Mouse (Mus musculus): ENCODE data around the gene Abca1.

DNA sequence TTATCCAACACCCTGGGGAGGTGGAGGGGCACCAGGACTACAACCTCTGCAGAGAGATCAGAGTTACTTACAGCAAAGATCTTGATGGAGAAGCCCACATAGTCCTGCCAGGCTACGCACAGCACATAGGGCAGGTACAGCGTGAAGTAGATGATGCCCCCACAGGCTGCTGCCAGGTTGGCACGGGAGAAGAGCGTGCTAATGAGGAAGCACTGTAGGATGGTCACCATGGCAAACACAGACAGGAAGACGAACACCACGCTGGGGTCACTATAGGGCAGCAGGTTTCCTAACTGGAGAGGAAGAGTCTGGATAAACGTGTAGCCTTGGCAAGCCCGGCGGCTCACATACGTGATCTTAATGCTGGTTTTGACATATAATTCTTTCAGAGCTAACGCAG is 77.8 kb downstream of the Abca1 start:
- no peak for TF ChIP-seq CTCF (conservative IDR thresholded peaks at IDR 0.05; ENCODE audit: low read length)
- no peak for TF ChIP-seq POU5F1 (IDR thresholded peaks at IDR 0.05; ENCODE audit: borderline replicate concordance, low read length)
- no peak for TF ChIP-seq NANOG (IDR thresholded peaks at IDR 0.05; ENCODE audit: borderline replicate concordance, low read length)

Data from E14TG2a.4 (cell line).